Mouse (Mus musculus): Measurements from ENCODE around the gene Prdm16. TPM values are rescaled to one million over a fixed set of nuclear protein-coding genes. Genes with fewer than 3 reads are reported as not detected.

Prdm16 gene
- total RNA-seq (2015; ENCODE audit: low replicate concordance), result under 0.01 TPM in 1 of 2 replicates, not detected in the other
- total RNA-seq (2017; ENCODE audit: low replicate concordance), result 1.2 and 1.4 TPM in 2 replicates

DNA sequence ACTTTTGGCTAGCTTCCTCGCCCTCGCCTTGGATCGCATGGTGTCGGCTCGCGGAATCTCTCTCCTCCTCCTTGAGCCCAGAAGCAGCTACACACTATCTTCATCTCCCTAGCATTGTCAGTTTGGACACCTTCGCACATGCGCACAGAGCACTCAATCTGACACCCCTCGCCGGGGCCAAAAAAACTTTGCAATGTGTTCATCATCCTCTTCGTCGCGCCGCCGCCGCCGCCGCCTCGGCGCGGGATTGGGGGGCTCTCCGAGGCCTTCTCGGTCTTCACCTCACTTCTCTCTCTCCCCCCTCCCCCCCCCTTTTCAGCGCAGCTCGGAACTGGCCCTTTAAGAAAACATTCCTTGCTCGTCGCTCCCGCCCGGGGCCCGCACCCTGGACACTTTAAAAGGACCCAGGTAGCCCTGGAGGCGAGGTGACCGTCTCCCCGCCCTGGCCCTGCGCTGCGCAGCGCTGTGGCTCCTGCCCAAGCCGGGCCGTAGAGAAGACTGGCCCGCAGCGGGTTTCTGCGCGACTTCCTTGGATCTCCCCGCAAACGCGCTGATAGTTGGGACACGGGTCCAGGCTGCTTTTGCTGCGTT, at the start of gene Prdm16:
Gene Prdm16 (minus strand): TSS at position 153 of the 591 bp plus-strand sequence.
- no peak for ATAC-seq (replicated peaks; ENCODE audit: low FRiP score, poor library complexity, severe bottlenecking)

DNA sequence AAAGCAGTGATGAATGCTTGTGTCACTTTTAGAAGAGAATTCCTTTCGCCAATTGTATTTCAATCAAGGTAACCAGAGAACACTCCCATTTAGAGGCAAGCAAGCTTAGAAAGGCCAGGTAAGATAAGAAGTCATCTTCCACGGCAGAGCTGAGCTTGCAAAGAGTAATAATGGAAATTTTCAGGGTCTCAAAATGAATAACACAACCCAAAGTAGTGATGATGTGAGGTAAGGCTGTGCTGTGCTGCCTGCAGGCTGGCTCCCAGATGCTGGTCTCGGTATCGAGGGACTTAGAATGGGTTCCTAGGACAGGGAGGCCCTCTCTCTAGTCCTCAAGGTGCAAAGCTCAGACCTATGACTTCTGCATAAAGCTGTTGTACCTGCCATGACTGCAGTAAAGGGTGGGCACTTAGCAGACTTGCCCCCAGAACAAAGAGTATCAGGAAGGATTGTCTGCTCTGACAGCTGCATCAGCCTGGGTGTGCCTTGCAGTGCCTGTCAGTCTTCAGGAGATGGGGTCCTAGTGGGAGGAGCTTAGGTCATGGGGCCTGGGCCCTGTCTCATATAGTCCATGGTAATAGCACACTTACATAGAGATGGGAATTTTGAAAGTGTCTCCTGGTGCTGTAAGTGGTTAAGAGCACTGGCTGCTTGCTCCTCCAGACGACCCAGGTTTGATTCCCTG, 46.5 kb upstream of the Prdm16 start:
- no peak for ATAC-seq (replicated peaks; ENCODE audit: low FRiP score, poor library complexity, severe bottlenecking)

GRCm38 (mm10) chr4:154682311-154682710, 45.6 kb upstream of the Prdm16 start:
- ATAC-seq (replicated peaks; ENCODE audit: low FRiP score, poor library complexity, severe bottlenecking), result no peak

- no peak for ATAC-seq (replicated peaks; ENCODE audit: low FRiP score, poor library complexity, severe bottlenecking)
Observed at GRCm38 (mm10) chr4:154675441-154676000, 38.8 kb upstream of the Prdm16 start.

DNA sequence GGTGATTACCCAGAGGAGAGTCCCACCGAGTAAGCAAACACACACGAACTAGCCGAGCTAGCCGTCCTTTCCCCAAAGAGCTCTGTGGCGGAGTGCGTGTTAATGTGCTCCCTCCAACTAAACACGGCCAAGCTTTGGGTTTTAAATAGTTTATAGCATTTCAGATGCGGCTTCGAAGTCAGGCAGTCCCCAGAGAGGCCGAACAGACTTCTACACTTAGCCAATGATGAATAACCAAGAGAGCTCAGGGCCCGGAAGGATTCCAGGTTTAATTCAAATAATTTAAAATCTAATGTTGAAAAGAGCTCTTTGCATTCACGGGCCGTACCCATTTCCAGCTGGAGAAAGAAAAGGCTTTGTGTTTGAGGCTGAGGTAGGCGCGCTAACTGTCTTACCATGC, 38.3 kb upstream of the Prdm16 start:
- ATAC-seq (replicated peaks; ENCODE audit: low FRiP score, poor library complexity, severe bottlenecking), result no peak

DNA sequence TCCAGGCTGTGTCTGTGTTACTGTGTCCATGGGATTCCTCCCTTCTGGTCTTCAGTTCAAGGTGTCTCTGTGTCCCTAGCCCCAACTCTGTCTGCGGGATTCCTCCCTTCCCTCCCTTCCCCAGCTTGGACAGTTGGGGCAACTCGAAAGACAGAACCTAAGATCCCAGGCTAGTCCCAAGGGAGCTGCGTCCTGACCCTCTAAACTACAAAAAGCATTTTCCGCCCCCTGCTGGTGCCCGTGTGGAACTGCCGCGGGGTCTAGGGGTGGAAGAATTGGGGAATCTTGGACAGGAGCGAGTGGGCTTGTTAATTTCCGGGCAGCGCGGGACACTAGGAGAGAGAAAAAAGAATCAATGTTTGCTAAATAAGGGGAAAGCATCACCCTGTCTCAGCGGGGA, 37.9 kb upstream of the Prdm16 start:
- ATAC-seq (replicated peaks; ENCODE audit: low FRiP score, poor library complexity, severe bottlenecking), result no peak

GRCm38 (mm10) chr4:154673986-154674385, 37.3 kb upstream of the Prdm16 start:
- ATAC-seq (replicated peaks; ENCODE audit: low FRiP score, poor library complexity, severe bottlenecking), result no peak

DNA sequence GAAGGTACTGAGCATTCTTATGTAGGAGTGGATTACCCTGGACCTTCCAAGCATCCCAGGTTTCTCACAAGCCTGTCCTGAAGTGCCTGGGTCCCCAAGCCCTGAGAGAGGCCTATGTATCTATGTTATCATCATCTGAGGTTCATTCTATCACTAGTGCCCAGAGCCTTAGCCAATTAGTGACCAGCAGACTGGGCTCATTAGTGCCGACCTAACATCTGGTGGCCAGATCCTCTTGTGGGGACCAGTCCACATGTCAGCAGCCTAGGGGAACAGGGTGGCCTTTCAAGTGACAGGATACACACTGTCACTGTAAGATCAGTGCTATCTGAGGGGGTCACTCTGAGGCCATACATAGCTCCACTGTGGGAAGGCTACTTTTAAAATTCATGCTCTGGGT, 35.4 kb upstream of the Prdm16 start:
- no peak for ATAC-seq (replicated peaks; ENCODE audit: low FRiP score, poor library complexity, severe bottlenecking)

DNA sequence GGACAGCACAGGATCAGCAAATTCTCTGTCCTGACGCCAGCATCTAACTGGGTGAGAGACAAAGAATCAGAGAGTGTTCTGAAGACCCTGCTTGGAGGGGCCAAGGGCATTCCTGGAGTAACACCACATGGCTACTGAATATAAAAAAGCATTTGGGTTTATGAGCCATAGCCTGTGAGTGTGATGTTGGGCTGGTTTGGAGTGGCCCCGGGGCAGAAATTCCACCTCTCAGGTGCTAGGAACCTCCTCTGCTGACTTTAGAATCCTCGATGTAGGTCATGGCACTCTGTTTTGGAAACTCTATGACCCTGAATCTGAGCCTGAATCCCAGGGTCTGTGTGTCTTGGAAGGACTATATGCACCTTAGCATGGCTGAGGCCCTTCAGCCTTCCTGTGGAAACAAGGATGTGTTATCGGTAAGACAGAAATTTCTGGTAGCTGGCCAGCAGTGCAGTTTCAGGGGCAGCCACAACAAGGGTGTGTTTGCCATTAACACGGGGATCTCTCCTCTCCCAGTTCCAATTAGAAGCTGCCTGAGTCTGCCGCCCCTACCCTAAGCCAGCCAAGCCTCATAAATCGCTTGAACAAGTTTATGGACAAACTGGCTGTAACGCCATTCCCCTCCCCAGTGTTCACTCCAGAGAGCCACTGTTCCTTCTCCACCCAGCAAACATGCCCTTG, 34.7 kb upstream of the Prdm16 start:
- ATAC-seq (replicated peaks; ENCODE audit: low FRiP score, poor library complexity, severe bottlenecking), result no peak

- ATAC-seq (replicated peaks; ENCODE audit: low FRiP score, poor library complexity, severe bottlenecking), result no peak
Observed at GRCm38 (mm10) chr4:154667767-154668166, 31.1 kb upstream of the Prdm16 start, which contains the start of gene Actrt2. Actrt2 (minus strand) TSS chr4:154667867.

- ATAC-seq (replicated peaks; ENCODE audit: low FRiP score, poor library complexity, severe bottlenecking), result no peak
Observed at GRCm38 (mm10) chr4:154662681-154663215, 26.1 kb upstream of the Prdm16 start.

- no peak for ATAC-seq (replicated peaks; ENCODE audit: low FRiP score, poor library complexity, severe bottlenecking)
Observed at GRCm38 (mm10) chr4:154661256-154661655, 24.6 kb upstream of the Prdm16 start.

GRCm38 (mm10) chr4:154660025-154660424, 23.4 kb upstream of the Prdm16 start:
- no peak for ATAC-seq (replicated peaks; ENCODE audit: low FRiP score, poor library complexity, severe bottlenecking)

- no peak for ATAC-seq (replicated peaks; ENCODE audit: low FRiP score, poor library complexity, severe bottlenecking)
Observed at GRCm38 (mm10) chr4:154655134-154655910, 18.6 kb upstream of the Prdm16 start.

GRCm38 (mm10) chr4:154652494-154652893, 15.8 kb upstream of the Prdm16 start:
- ATAC-seq (replicated peaks; ENCODE audit: low FRiP score, poor library complexity, severe bottlenecking), result no peak

GRCm38 (mm10) chr4:154649083-154649747, 12.5 kb upstream of the Prdm16 start:
- no peak for ATAC-seq (replicated peaks; ENCODE audit: low FRiP score, poor library complexity, severe bottlenecking)

- no peak for ATAC-seq (replicated peaks; ENCODE audit: low FRiP score, poor library complexity, severe bottlenecking)
Observed at GRCm38 (mm10) chr4:154642496-154642895, 5.8 kb upstream of the Prdm16 start.

- ATAC-seq (replicated peaks; ENCODE audit: low FRiP score, poor library complexity, severe bottlenecking), result no peak
Observed at GRCm38 (mm10) chr4:154641296-154642110, 4.8 kb upstream of the Prdm16 start.
